Mouse (Mus musculus) mouse embryonic stem cell (cell line): ENCODE data around the gene Slc25a54.

Experiments used
- in situ Hi-C, 2 experiments: fragments of 300-500 bp; cut with MboI; formaldehyde crosslinking; loops; 1 replicate in 1 of 2; 3 replicates in 1 of 2; pipeline ENCODE4 v1.14.3; 2019 to 2020; ENCODE audit warnings: low sequenced_read_pairs in 2 of 2, low pct_unique_long_range_greater_than_20kb in 1 of 2, mixed read lengths in 1 of 2; ENCODE audit not compliant: unreplicated experiment in 1 of 2

Gene Slc25a54

DNA sequence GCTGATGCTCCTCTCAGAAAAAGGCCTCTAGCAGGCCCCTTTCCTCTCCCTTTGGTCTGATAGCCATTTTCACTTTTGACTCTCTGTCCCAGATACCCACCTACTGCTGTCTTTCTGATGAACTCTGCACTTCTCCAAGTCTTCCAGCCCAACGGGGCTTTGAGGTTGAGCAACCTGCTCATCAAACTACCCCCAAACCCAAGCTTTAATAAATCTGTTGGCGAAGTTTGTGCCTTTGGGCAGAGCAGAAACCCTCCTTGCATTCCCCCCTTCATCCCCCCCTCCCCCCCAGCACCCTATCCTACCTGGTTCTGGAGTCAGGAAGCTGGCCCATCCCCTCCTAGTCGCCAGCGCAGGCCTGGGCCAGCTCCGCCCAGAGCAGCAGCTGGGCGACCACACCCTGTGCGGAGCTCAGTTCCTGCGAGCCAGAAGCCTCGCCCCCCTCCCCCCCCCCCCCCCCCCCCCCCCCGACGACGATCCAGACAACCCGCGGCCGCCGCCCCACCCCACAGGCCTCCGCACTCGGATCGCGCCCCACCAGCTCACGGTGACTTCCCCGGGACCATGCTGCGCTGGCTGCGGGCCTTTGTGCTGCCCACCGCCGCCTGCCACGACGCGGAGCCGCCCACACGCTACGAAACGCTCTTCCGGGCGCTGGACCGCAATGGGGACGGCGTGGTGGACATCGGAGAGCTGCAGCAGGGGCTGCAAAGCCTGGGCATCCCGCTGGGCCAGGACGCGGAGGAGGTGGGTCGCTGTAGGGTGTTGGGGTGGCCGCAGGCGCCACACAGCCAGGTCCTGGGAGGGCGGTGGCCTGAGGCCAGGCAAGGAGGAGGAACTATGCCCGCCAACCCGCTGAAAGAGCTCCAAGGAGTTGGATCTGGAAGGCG lies 42.6 kb downstream of the Slc25a54 start, which contains the start of gene Slc25a24:
Gene Slc25a24 (plus strand): TSS at position 509 of the 890 bp plus-strand sequence.
- in situ Hi-C loops, result no loop called here

- in situ Hi-C loops, result no loop called here
These were observed 43.3 kb downstream of the Slc25a54 start for GRCm38 (mm10) chr3:109123531-109123981.

DNA sequence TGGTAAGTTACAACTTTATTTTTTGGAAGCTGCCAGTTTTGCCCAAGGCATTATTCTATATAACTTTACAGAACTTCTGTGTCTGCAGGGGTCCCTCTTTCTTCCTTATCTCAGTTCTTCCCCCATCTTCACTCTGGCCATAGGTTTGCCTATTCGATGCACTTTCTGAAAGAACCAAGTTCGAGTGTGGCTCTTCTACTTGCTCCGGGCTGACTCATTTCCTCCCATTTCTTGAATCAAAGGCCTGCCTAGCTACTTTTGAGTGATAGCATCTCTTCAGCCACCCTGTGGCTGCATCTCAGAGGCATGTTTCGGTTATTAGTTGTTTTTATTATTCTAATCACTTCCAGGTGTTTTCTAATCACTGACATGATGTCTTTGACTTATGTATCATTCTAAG lies 43.8 kb downstream of the Slc25a54 start:
- in situ Hi-C loops, result no loop called here

- in situ Hi-C loops, result no loop called here
These were observed 45.3 kb downstream of the Slc25a54 start for GRCm38 (mm10) chr3:109125531-109125930.

DNA sequence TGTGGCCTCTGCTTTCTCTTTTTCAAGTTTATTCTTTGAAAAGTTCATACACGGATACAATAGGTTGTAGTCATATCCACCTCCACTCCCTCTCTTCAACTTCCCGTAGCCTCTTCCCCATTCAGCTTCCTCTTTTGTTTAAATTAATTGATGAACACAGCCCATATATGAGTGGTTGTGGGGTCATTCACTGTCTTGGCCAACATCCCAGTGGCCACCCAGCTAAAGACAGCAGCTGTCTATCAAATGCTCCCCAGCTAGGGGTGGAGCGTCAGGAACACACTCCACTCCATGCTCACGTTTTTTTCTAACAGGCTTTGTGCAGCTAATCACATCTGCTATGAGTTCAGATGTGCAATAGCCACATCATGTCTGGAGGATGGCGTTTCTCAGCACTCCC lies 49.5 kb downstream of the Slc25a54 start:
- in situ Hi-C loops, result no loop called here

DNA sequence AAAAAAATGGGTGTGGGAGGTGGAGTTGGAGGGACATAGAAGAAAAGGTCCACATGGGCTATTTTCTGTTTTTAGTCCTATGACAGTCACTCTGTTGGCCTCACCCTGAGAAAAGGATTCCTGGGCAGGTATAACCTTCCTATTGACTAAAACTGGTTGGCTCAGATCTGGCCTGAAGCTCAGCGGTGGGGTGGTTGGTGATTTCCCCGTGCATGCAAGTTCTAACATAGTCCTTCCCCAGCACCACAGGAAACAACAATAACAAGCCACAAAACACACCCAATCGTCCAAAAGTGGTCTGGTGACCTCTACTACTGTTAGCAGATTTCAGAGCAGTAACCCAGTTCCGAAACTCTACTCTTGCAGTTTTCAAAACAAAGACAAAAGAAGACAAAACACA lies 52.7 kb downstream of the Slc25a54 start:
- in situ Hi-C loops, result no loop called here

GRCm38 (mm10) chr3:109134036-109134435 lies 53.8 kb downstream of the Slc25a54 start:
- in situ Hi-C loops, result no loop called here

GRCm38 (mm10) chr3:109135352-109135751 lies 55.1 kb downstream of the Slc25a54 start:
- in situ Hi-C loops, result no loop called here

GRCm38 (mm10) chr3:109152561-109152960 lies 72.3 kb downstream of the Slc25a54 start:
- in situ Hi-C loops, result loop anchor here in 1 of 2 experiments (25.0 kb wide), 1 partner anchor 335 kb away; no protein-coding TSS in a partner anchor

- in situ Hi-C loops, result loop anchor here in 1 of 2 experiments (25.0 kb wide), 1 partner anchor 334 kb away; no protein-coding TSS in a partner anchor
These were observed 73.1 kb downstream of the Slc25a54 start for GRCm38 (mm10) chr3:109153410-109153809.

DNA sequence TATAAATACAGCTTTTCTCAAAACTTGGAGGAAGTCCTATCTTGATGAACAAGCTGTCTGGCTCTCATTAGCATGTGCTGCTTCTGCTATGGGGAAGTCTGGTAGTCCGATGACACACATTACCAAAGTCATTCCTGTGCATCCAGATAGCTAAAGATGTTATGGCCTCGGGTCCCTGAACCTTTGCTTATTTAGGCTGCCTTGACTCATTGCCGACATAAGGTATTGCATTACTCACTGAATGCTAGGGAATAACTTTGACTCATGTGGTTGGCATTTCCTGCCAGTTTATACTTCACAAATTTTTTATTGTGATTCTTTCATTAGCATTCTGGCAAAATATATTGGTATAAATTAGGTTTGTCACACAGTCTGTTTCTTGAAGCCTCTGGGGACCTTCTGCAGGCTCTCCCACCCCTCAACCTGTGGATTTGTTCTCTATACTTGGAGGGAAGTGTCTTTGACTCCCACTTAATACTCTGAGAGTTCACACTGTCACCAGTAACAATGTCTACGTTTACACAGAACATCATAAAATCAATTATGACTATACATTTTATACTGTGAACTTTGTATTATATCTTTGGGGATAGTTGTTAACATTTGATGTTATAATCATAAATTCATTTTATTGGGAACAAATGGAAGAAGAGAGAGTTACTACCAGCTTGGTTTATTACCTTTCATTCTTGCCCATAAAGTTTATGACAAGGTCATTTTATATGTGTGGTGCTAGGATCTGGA lies 75.8 kb downstream of the Slc25a54 start:
- in situ Hi-C loops, result loop anchor here in 1 of 2 experiments (25.0 kb wide), 1 partner anchor 331 kb away; no protein-coding TSS in a partner anchor

DNA sequence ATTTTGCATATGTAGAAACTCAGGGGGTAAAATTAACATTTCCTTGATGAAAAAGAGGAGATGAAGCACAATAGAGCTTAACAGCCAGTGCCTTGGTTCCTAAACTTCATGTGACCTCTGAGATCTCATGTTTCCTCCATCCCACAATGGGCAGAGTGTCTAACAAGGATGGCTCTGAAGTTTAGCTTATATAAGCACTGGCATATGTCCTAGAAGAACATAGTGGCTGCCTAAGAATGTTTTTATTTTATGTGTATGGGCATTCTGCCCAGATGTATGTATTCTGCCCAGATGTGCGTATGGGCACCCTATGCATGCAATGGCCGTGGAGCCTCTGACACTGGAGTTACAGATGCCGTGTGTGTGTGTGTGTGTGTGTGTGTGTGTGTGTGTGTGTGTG lies 77.2 kb downstream of the Slc25a54 start:
- in situ Hi-C loops, result loop anchor here in 1 of 2 experiments (25.0 kb wide), 1 partner anchor 330 kb away; no protein-coding TSS in a partner anchor

DNA sequence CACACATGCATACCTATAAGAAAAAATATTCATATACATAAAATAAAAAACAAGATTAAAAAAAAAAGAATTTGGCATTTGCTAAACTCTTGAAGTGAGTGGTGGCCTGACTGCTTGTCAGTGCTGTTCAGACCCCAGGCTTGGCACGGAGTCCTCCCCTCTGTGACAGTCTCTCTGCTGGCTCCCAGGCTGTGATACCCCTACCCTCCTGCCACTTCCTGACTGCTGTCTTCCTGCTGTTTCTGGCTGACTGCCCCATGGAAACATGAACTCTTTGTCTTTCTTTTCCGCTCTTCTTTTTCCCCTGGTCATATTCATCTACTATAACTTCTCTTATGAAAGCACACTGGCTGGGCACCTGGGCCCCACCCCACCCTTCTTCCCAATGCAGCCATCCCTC lies 83.8 kb downstream of the Slc25a54 start:
- in situ Hi-C loops, result loop anchor here in 1 of 2 experiments (25.0 kb wide), 1 partner anchor 323 kb away; no protein-coding TSS in a partner anchor

- in situ Hi-C loops, result loop anchor here in 1 of 2 experiments (25.0 kb wide), 1 partner anchor 323 kb away; no protein-coding TSS in a partner anchor
These were observed 84.4 kb downstream of the Slc25a54 start for GRCm38 (mm10) chr3:109164644-109165043.

GRCm38 (mm10) chr3:109165214-109165829 lies 85.1 kb downstream of the Slc25a54 start:
- in situ Hi-C loops, result loop anchor here in 1 of 2 experiments (25.0 kb wide), 1 partner anchor 322 kb away; no protein-coding TSS in a partner anchor
